Mouse (Mus musculus) liver, embryonic 14.5 days (tissue): ENCODE measurements around the gene Unc45b. TPM values are rescaled to one million over a fixed set of nuclear protein-coding genes. Genes with fewer than 3 reads are reported as not detected.
"Not testable (repeated sequence)": the region's sequence is repeated elsewhere in the genome, so short reads cannot be mapped to it uniquely, and the experiment has no call there.

ENCODE experiments used
- ATAC-seq: fragments of 200-750 bp; cut with Nextera tagmentation; 2 replicates; pipeline ENCODE4 v1.8.0; 2017; ENCODE audit warnings: moderate number of reproducible peaks, mild to moderate bottlenecking, moderate library complexity; ENCODE audit not compliant: insufficient read depth
- DNase-seq, 3 experiments: peaks; one replicate each; pipeline ENCODE4 v3.0.0-alpha.2; 2012 to 2013; ENCODE audit warnings: low read depth in 3 of 3, low spot score in 3 of 3
- H3K27ac ChIP-seq: fragments of 300-500 bp; sonication (generic); 2 replicates; pipeline ENCODE4 v1.5.1; 2014; ENCODE audit warnings: moderate library complexity, mild to moderate bottlenecking, control low read depth, inconsistent platforms
- H3K27me3 ChIP-seq: fragments of 300-500 bp; sonication (generic); 2 replicates; pipeline ENCODE4 v1.6.1; 2014; ENCODE audit warnings: mild to moderate bottlenecking, low read length, moderate library complexity; ENCODE audit not compliant: control insufficient read depth, insufficient read depth
- H3K36me3 ChIP-seq: fragments of 300-500 bp; sonication (generic); replicated peaks from 2 replicates; pipeline ENCODE4 v1.6.1; 2014; ENCODE audit warnings: low read depth; ENCODE audit not compliant: control insufficient read depth, insufficient read depth
- H3K4me1 ChIP-seq, 2 experiments: fragments of 200-500 bp in 1 of 2; fragments of 300-500 bp in 1 of 2; sonication (generic) in 1 of 2; replicated peaks; 2 replicates each; pipeline ENCODE4 v1.6.1; 2012 to 2014; ENCODE audit warnings: antibody characterized with exemption in 1 of 2, inconsistent platforms in 1 of 2, low read length in 1 of 2; ENCODE audit not compliant: control insufficient read depth in 2 of 2, insufficient read depth in 2 of 2
- H3K4me2 ChIP-seq: fragments of 300-500 bp; sonication (generic); 2 replicates; pipeline ENCODE4 v1.6.1; 2014; ENCODE audit warnings: low read depth, mild to moderate bottlenecking, control low read depth, moderate library complexity
- H3K4me3 ChIP-seq, 2 experiments: fragments of 200-500 bp in 1 of 2; fragments of 300-500 bp in 1 of 2; sonication (generic) in 1 of 2; 2 replicates each; pipeline ENCODE4 v1.5.1; 2012 to 2014; ENCODE audit warnings: low read depth in 2 of 2, low read length in 2 of 2, mild to moderate bottlenecking in 2 of 2, control low read depth in 1 of 2, inconsistent platforms in 1 of 2, moderate library complexity in 1 of 2; ENCODE audit not compliant: insufficient read depth in 1 of 2
- H3K9ac ChIP-seq: fragments of 300-500 bp; sonication (generic); replicated peaks from 2 replicates; pipeline ENCODE4 v1.6.1; 2014; ENCODE audit warnings: mild to moderate bottlenecking, control low read depth, moderate library complexity
- H3K9me3 ChIP-seq: fragments of 300-500 bp; sonication (generic); 2 replicates; pipeline ENCODE4 v1.6.1; 2016; ENCODE audit warnings: low read length, mixed read lengths; ENCODE audit not compliant: control insufficient read depth
- CTCF ChIP-seq: IDR thresholded peaks from 2 replicates; pipeline ENCODE4 v1.5.1; 2016; ENCODE audit warnings: antibody characterized with exemption, low read depth, control low read depth
- EP300 ChIP-seq: IDR thresholded peaks from 2 replicates; pipeline ENCODE4 v1.6.1; 2016; ENCODE audit warnings: antibody characterized with exemption, low read depth
- WGBS: fragments of 180-500 bp; shearing (Covaris S2); extraction: QIAGEN DNeasy Blood & Tissue Kit; methylation state at CpG from one replicate; pipeline ENCODE4 v1.1.7; 2014; ENCODE audit not compliant: insufficient replicate concordance; 5-methylcytosine and 5-hydroxymethylcytosine counted together
- polyA plus RNA-seq, 2 experiments: library from polyadenylated mRNA; depleted of rRNA in 1 of 2; stranded (reverse) in 1 of 2; unstranded in 1 of 2; fragments of >200 nt; fragmentation: Nextera tagmentation in 1 of 2; extraction: Ambion mirVana in 1 of 2; gene quantifications; 2 replicates each; pipeline versions ENCODE4 v1.2.1 to v1.2.3; 2012 to 2014

Gene Unc45b
- polyA plus RNA-seq, 2 experiments, result 0.45 to 0.95 TPM

- Histone ChIP-seq H3K27ac (no peak overlapping the region), H3K36me3 (no peaks in the 10 kb centered on the region), H3K4me1 (no peaks in the 10 kb centered on the region), H3K9me3 (no peaks in the 10 kb centered on the region), H3K27me3 (no peaks in the 10 kb centered on the region), H3K9ac (no peak overlapping the region), H3K4me2 (no peak overlapping the region), H3K4me3 (no peak overlapping the region)
- TF ChIP-seq EP300 (no peak), CTCF (no peak)
- no peak for DNase-seq
- no peak for ATAC-seq
- WGBS, result 37% methylated on average over 2 of the region's 2 CpGs
These were observed 51.4 kb downstream of the Unc45b start for GRCm38 (mm10) chr11:82961743-82962142.

GRCm38 (mm10) chr11:82962215-82962614, 51.9 kb downstream of the Unc45b start:
- Histone ChIP-seq H3K36me3 (no peaks in the 10 kb centered on the region), H3K27ac (no peak overlapping the region), H3K9me3 (no peaks in the 10 kb centered on the region), H3K27me3 (no peaks in the 10 kb centered on the region), H3K9ac (no peak overlapping the region), H3K4me2 (no peak overlapping the region), H3K4me3 (no peak overlapping the region), H3K4me1 (no peaks in the 10 kb centered on the region)
- WGBS, result 57% methylated on average over 8 of the region's 8 CpGs
- TF ChIP-seq CTCF (no peak), EP300 (no peak)
- ATAC-seq (no peak), DNase-seq (no peak)

GRCm38 (mm10) chr11:82970712-82971589, 60.6 kb downstream of the Unc45b start:
- DNase-seq (no peak), ATAC-seq (no peak)
- no peaks in the 10 kb centered on the region for H3K36me3 ChIP-seq
- 14% methylated on average over 31 of the region's 31 CpGs for WGBS
- peaks cover 0 to 10% of the 10 kb centered on the region in 2 experiments; a peak in 3 of 4 replicates for H3K4me1 ChIP-seq
- no peak for TF ChIP-seq EP300
- TF ChIP-seq CTCF, result peak; percentile 41
- no peak overlapping the region for H3K9ac ChIP-seq
- H3K4me2 ChIP-seq, result peak overlapping the region; percentile 34
- no peaks in the 10 kb centered on the region for H3K27me3 ChIP-seq
- no peak overlapping the region for H3K27ac ChIP-seq
- no peak overlapping the region for H3K4me3 ChIP-seq
- H3K9me3 ChIP-seq, result no peaks in the 10 kb centered on the region

GRCm38 (mm10) chr11:82971590-82971974, 61.2 kb downstream of the Unc45b start:
- WGBS, result 59% methylated on average over 9 of the region's 11 CpGs
- TF ChIP-seq EP300 (no peak), CTCF (no peak)
- H3K4me2 ChIP-seq, result no peak overlapping the region
- no peaks in the 10 kb centered on the region for H3K27me3 ChIP-seq
- H3K9me3 ChIP-seq, result no peaks in the 10 kb centered on the region
- no peak overlapping the region for H3K4me3 ChIP-seq
- no peak for DNase-seq
- no peaks in the 10 kb centered on the region for H3K36me3 ChIP-seq
- H3K4me1 ChIP-seq, result peaks cover 0 to 10% of the 10 kb centered on the region in 2 experiments; a peak in 3 of 4 replicates
- no peak for ATAC-seq
- H3K27ac ChIP-seq, result no peak overlapping the region
- H3K9ac ChIP-seq, result no peak overlapping the region

GRCm38 (mm10) chr11:82973916-82974315, 63.6 kb downstream of the Unc45b start:
- no peaks in the 10 kb centered on the region for H3K36me3 ChIP-seq
- H3K4me3 ChIP-seq, result no peak overlapping the region
- H3K4me2 ChIP-seq, result no peak overlapping the region
- H3K9ac ChIP-seq, result no peak overlapping the region
- no peak for TF ChIP-seq CTCF
- TF ChIP-seq EP300, result no peak
- no peaks in the 10 kb centered on the region for H3K27me3 ChIP-seq
- no peak for DNase-seq
- H3K9me3 ChIP-seq, result no peaks in the 10 kb centered on the region
- H3K4me1 ChIP-seq, result peaks cover 0 to 14% of the 10 kb centered on the region in 2 experiments; a peak in 3 of 4 replicates
- WGBS, result 19% methylated on average over 5 of the region's 5 CpGs
- no peak for ATAC-seq
- H3K27ac ChIP-seq, result no peak overlapping the region

GRCm38 (mm10) chr11:82982409-82982808, 72.1 kb downstream of the Unc45b start:
- DNase-seq, H3K36me3 ChIP-seq, H3K4me1 ChIP-seq, H3K9me3 ChIP-seq, H3K9ac ChIP-seq, H3K4me3 ChIP-seq, H3K4me2 ChIP-seq, ATAC-seq, H3K27ac ChIP-seq, H3K27me3 ChIP-seq: not testable (repeated sequence)
- 65% methylated on average over 2 of the region's 2 CpGs for WGBS
